Mouse (Mus musculus) midbrain, embryonic 14.5 days (tissue): Measurements from ENCODE around the gene Fto. TPM values are rescaled to one million over a fixed set of nuclear protein-coding genes. Genes with fewer than 3 reads are reported as not detected.
A peak's percentile ranks its signal among the peaks of the same experiment; 100 is the strongest.

Experiments
- ATAC-seq: fragments of 200-750 bp; cut with Nextera tagmentation; 2 replicates; pipeline ENCODE4 v1.8.0; 2017; ENCODE audit warnings: moderate number of reproducible peaks, moderate library complexity; ENCODE audit not compliant: low FRiP score, low TSS enrichment
- DNase-seq: peaks from one replicate; pipeline ENCODE4 v3.0.0-alpha.2; 2015
- H3K27ac ChIP-seq: fragments of 300-500 bp; sonication (generic); replicated peaks from 2 replicates; pipeline ENCODE4 v1.5.1; 2014; ENCODE audit warnings: mild to moderate bottlenecking, low read depth, low read length, moderate library complexity
- H3K27me3 ChIP-seq: fragments of 300-500 bp; sonication (generic); 2 replicates; pipeline ENCODE4 v1.6.1; 2014; ENCODE audit warnings: low read length, control low read depth, mixed read lengths; ENCODE audit not compliant: control insufficient read depth, insufficient read depth
- H3K36me3 ChIP-seq: fragments of 300-500 bp; sonication (generic); 2 replicates; pipeline ENCODE4 v1.6.1; 2014; ENCODE audit warnings: low read length, control low read depth; ENCODE audit not compliant: control insufficient read depth, insufficient read depth
- H3K4me1 ChIP-seq: fragments of 300-500 bp; sonication (generic); 2 replicates; pipeline ENCODE4 v1.6.1; 2014; ENCODE audit warnings: mild to moderate bottlenecking, antibody characterized with exemption, low read length, control low read depth; ENCODE audit not compliant: control insufficient read depth, insufficient read depth
- H3K4me2 ChIP-seq: fragments of 300-500 bp; sonication (generic); 2 replicates; pipeline ENCODE4 v1.6.1; 2014; ENCODE audit warnings: mild to moderate bottlenecking, low read length, moderate library complexity
- H3K4me3 ChIP-seq: fragments of 300-500 bp; sonication (generic); replicated peaks from 2 replicates; pipeline ENCODE4 v1.5.1; 2014; ENCODE audit warnings: low read depth, low read length
- H3K9ac ChIP-seq: fragments of 300-500 bp; sonication (generic); replicated peaks from 2 replicates; pipeline ENCODE4 v1.6.1; 2014; ENCODE audit warnings: mild to moderate bottlenecking, low read length, moderate library complexity
- H3K9me3 ChIP-seq: fragments of 300-500 bp; sonication (generic); 2 replicates; pipeline ENCODE4 v1.6.1; 2016; ENCODE audit warnings: low read length, control low read depth, mixed read lengths; ENCODE audit not compliant: control insufficient read depth
- WGBS: fragments of 180-500 bp; shearing (Covaris S2); extraction: QIAGEN DNeasy Blood & Tissue Kit; methylation state at CpG from one replicate; pipeline ENCODE4 v1.1.7; 2014; 5-methylcytosine and 5-hydroxymethylcytosine counted together
- polyA plus RNA-seq: library from polyadenylated mRNA; unstranded; fragments of >200 nt; fragmentation: Nextera tagmentation; extraction: Ambion mirVana; gene quantifications from 2 replicates; pipeline ENCODE4 v1.2.1, GENCODE M21; 2014

The Fto gene
- polyA plus RNA-seq, 1 experiment from 2014 or later, result 161 TPM

DNA sequence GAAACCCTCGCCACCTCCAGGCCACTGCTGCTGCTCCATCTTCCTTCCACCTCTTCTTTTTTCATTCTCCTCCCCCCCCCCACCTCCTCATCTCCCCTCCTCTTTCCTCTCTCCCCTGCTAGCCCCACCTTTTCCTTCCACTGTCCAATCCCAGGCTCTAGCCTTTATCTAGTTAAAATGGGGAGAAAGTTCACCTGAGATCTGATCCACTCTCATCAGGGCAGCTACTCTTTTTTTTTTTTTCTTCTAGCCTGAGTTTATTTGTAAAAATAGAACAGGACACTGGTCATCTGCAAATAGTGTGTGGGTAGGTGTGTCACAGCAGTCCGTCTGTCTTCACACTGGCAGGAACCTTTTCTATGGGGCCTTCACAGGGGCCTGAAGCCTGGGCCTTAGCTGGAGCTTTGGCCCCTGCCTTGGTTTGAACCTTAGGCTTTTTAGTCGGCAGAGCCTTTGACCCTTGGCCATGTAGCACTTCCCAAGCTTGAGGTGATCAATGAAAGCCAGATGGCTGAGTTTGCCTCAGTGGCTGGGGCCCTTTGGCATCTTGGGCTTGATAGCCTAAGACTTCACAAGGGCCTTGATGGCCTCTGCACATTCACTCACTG lies 117.1 kb downstream of the Fto start:
- Histone ChIP-seq H3K4me2 (no peak overlapping the region), H3K4me3 (no peak overlapping the region), H3K27ac (no peak overlapping the region), H3K36me3 (no peaks in the 10 kb centered on the region), H3K27me3 (no peaks in the 10 kb centered on the region), H3K9me3 (no peaks in the 10 kb centered on the region), H3K4me1 (no peaks in the 10 kb centered on the region), H3K9ac (no peak overlapping the region)
- no peak for DNase-seq
- whole genome bisulfite sequencing, result 94% methylated on average over 3 of the region's 3 CpGs
- no peak for ATAC-seq

DNA sequence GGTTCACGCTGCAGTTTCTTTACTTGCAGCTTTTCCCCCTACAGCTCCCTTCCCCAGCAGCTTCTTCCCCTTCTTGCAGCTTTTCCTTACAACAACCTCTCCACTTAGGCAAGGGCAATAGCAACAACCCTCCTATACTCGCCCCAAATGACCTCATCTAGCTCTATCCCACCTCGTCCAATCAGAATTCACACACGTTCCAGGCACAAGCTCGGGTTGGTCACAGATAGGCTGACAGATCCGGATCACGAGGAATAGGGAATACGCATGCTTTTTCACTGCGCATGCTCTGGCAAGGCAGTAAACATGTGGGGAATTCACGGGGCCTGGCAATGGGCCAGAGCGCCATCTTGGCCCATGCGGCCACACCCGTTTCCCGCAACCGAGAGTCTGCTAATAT lies 122.7 kb downstream of the Fto start:
- ATAC-seq, result no peak
- WGBS, result 97% methylated on average over 15 of the region's 15 CpGs

GRCm38 (mm10) chr8:91443911-91444310 lies 130.6 kb downstream of the Fto start:
- no peak for DNase-seq
- no peak overlapping the region for H3K9ac ChIP-seq
- H3K4me2 ChIP-seq, result no peak overlapping the region
- 88% methylated on average over 4 of the region's 4 CpGs for WGBS
- no peaks in the 10 kb centered on the region for H3K36me3 ChIP-seq
- no peak for ATAC-seq
- H3K4me3 ChIP-seq, result no peak overlapping the region
- no peak overlapping the region for H3K27ac ChIP-seq
- H3K4me1 ChIP-seq, result no peaks in the 10 kb centered on the region
- no peaks in the 10 kb centered on the region for H3K27me3 ChIP-seq
- H3K9me3 ChIP-seq, result no peaks in the 10 kb centered on the region

More for the DNA sequence above, 122.7 kb downstream of the Fto start:
- H3K4me2 ChIP-seq, result no peak overlapping the region
- H3K4me3 ChIP-seq, result no peak overlapping the region
- no peaks in the 10 kb centered on the region for H3K36me3 ChIP-seq
- H3K27me3 ChIP-seq, result no peaks in the 10 kb centered on the region
- no peak overlapping the region for H3K27ac ChIP-seq
- no peaks in the 10 kb centered on the region for H3K9me3 ChIP-seq
- H3K4me1 ChIP-seq, result no peaks in the 10 kb centered on the region
- no peak overlapping the region for H3K9ac ChIP-seq
- no peak for DNase-seq

DNA sequence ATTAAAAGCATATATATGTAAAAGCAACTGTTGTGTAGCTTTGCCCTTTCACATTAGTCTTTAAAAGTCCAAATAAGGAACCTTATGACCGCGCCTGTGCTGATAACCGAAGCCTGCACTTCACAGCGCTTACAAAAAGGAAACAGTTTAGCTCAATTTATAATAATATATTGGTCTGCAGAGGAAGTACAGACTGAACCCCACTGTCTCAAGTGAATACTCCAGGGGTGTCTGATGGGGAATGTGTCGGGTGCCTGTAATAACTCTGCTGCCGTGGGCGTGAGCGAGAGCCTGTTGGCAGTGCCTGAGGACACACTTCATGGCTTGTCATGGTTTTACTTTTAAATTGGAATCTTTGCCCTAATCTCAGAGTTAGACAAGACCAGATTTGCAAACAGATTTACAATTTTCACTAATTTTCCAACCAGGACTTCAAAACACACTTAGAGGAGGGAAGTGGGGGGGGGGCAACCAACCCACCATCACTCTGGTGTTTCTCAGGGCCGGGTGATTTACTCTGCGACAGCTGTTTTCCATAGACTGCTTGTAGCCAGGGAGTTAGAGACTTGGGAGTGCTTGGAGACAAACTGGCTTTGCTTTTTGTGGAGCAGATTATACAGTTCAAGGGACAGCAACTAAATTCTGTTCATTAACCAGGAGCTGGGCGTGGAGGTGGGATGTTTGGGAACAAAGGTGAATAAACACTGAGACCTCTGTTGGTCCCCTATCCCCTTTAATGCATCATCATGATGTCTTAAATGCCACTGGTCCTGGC lies 131.5 kb downstream of the Fto start:
- H3K27ac ChIP-seq, result 0 out of 2 replicates have a peak overlapping the region, but pooled peaks have one; percentile 8
- no peaks in the 10 kb centered on the region for H3K9me3 ChIP-seq
- DNase-seq (no peak), ATAC-seq (no peak)
- no peak overlapping the region for H3K9ac ChIP-seq
- no peak overlapping the region for H3K4me3 ChIP-seq
- no peaks in the 10 kb centered on the region for H3K36me3 ChIP-seq
- WGBS, result 78% methylated on average over 11 of the region's 11 CpGs
- no peaks in the 10 kb centered on the region for H3K27me3 ChIP-seq
- H3K4me1 ChIP-seq, result no peaks in the 10 kb centered on the region
- H3K4me2 ChIP-seq, result no peak overlapping the region

GRCm38 (mm10) chr8:91445516-91445915 lies 132.2 kb downstream of the Fto start:
- no peaks in the 10 kb centered on the region for H3K36me3 ChIP-seq
- no peaks in the 10 kb centered on the region for H3K9me3 ChIP-seq
- no peak overlapping the region for H3K27ac ChIP-seq
- no peaks in the 10 kb centered on the region for H3K4me1 ChIP-seq
- H3K9ac ChIP-seq, result no peak overlapping the region
- 85% methylated on average over 10 of the region's 10 CpGs for WGBS
- ATAC-seq (no peak), DNase-seq (no peak)
- H3K27me3 ChIP-seq, result no peaks in the 10 kb centered on the region
- no peak overlapping the region for H3K4me3 ChIP-seq
- no peak overlapping the region for H3K4me2 ChIP-seq

DNA sequence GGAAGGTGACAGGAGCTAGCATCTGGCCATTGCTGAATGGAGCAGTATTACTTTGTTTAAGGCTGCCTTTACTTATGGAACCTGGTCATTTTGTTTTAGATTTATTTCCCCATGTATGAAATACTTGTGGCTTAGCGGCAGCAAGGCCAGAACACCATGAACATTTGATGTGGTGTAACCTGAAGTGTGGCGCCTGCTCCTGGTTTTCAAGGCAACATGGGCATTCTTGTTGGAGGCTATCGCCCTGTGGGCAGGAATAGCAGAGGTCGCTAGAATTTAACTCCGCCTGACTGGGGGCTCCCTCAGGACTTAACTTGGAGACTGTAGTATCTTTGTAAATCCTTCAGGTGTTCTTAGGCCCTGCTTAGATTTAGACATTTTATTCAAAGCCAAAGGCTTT lies 132.7 kb downstream of the Fto start:
- Histone ChIP-seq H3K4me1 (no peaks in the 10 kb centered on the region), H3K9me3 (no peaks in the 10 kb centered on the region), H3K9ac (no peak overlapping the region), H3K4me2 (no peak overlapping the region), H3K27me3 (no peaks in the 10 kb centered on the region), H3K36me3 (no peaks in the 10 kb centered on the region), H3K27ac (no peak overlapping the region), H3K4me3 (no peak overlapping the region)
- DNase-seq (no peak), ATAC-seq (no peak)
- WGBS, result 92% methylated on average over 5 of the region's 5 CpGs

- Histone ChIP-seq H3K27ac (no peak overlapping the region), H3K4me1 (no peaks in the 10 kb centered on the region), H3K4me2 (no peak overlapping the region), H3K36me3 (no peaks in the 10 kb centered on the region), H3K9me3 (no peaks in the 10 kb centered on the region), H3K4me3 (no peak overlapping the region), H3K9ac (no peak overlapping the region), H3K27me3 (no peaks in the 10 kb centered on the region)
- ATAC-seq, result no peak
- DNase-seq, result no peak
- WGBS, result 88% methylated on average over 7 of the region's 7 CpGs
These were observed 135.5 kb downstream of the Fto start for GRCm38 (mm10) chr8:91448667-91449329.

GRCm38 (mm10) chr8:91454926-91455325 lies 141.6 kb downstream of the Fto start:
- WGBS, result 97% methylated on average over 2 of the region's 2 CpGs
- Histone ChIP-seq H3K9me3 (no peaks in the 10 kb centered on the region), H3K27ac (no peak overlapping the region), H3K4me3 (no peak overlapping the region), H3K4me2 (no peak overlapping the region), H3K9ac (no peak overlapping the region), H3K27me3 (no peaks in the 10 kb centered on the region), H3K4me1 (no peaks in the 10 kb centered on the region), H3K36me3 (no peaks in the 10 kb centered on the region)
- ATAC-seq, result no peak
- DNase-seq, result no peak
